Mouse (Mus musculus) kidney, adult 2 months (tissue): Measurements from ENCODE around the gene Rbm24. TPM values are rescaled to one million over a fixed set of nuclear protein-coding genes. Genes with fewer than 3 reads are reported as not detected.

ENCODE experiments used
- DNase-seq: peaks from one replicate; pipeline ENCODE4 v3.0.0; 2021
- H3K27ac ChIP-seq: fragments of 200-500 bp; 2 replicates; pipeline ENCODE4 v1.5.1; 2012; ENCODE audit warnings: low read depth, low read length, control low read depth, inconsistent platforms; ENCODE audit not compliant: insufficient read depth
- H3K27me3 ChIP-seq: fragments of 200-500 bp; replicated peaks from 2 replicates; pipeline ENCODE4 v1.6.1; 2012; ENCODE audit warnings: mild to moderate bottlenecking, moderate library complexity, low read length, inconsistent platforms; ENCODE audit not compliant: control insufficient read depth, insufficient read depth
- H3K36me3 ChIP-seq: fragments of 200-500 bp; 2 replicates; pipeline ENCODE4 v1.6.1; 2012; ENCODE audit warnings: mild to moderate bottlenecking, moderate library complexity, low read length, inconsistent platforms; ENCODE audit not compliant: control insufficient read depth, insufficient read depth
- H3K4me1 ChIP-seq: fragments of 200-500 bp; 2 replicates; pipeline ENCODE4 v1.6.1; 2011; ENCODE audit warnings: low read length; ENCODE audit not compliant: control insufficient read depth, insufficient read depth
- H3K4me3 ChIP-seq: fragments of 200-500 bp; 2 replicates; pipeline ENCODE4 v1.5.1; 2011; ENCODE audit warnings: mild to moderate bottlenecking, low read depth, low read length, control low read depth; ENCODE audit not compliant: insufficient read depth
- CTCF ChIP-seq: fragments of 200-500 bp; conservative IDR thresholded peaks from 2 replicates; pipeline ENCODE4 v1.5.1; 2011; ENCODE audit warnings: low read depth, mild to moderate bottlenecking, control low read depth, low read length, moderate library complexity, mixed read lengths; ENCODE audit not compliant: insufficient read depth, insufficient read length
- POLR2A ChIP-seq: fragments of 200-500 bp; IDR thresholded peaks from one replicate; pipeline ENCODE4 v1.6.1; 2011; ENCODE audit warnings: low read depth, low read length, control low read depth
- WGBS: fragments of 180-500 bp; shearing (Covaris S2); methylation state at CpG from one replicate; pipeline ENCODE4 v1.1.7; 2018; 5-methylcytosine and 5-hydroxymethylcytosine counted together
- polyA plus RNA-seq: library from polyadenylated mRNA; depleted of rRNA; stranded (reverse); fragments of >200 nt; gene quantifications from 2 replicates; pipeline ENCODE4 v1.2.3, GENCODE M21; 2012

Rbm24 gene
- polyA plus RNA-seq, 1 experiment = 3.6 TPM

GRCm38 (mm10) chr13:46397235-46397634 is 21.0 kb upstream of the Rbm24 start:
- no peak for TF ChIP-seq POLR2A
- TF ChIP-seq CTCF = no peak
- Histone ChIP-seq H3K36me3 (no peaks in the 10 kb centered on the region), H3K27ac (no peak overlapping the region), H3K4me3 (no peak overlapping the region), H3K27me3 (no peaks in the 10 kb centered on the region), H3K4me1 (no peaks in the 10 kb centered on the region)
- no peak for DNase-seq
- 80% methylated on average over 3 of the region's 3 CpGs for WGBS

DNA sequence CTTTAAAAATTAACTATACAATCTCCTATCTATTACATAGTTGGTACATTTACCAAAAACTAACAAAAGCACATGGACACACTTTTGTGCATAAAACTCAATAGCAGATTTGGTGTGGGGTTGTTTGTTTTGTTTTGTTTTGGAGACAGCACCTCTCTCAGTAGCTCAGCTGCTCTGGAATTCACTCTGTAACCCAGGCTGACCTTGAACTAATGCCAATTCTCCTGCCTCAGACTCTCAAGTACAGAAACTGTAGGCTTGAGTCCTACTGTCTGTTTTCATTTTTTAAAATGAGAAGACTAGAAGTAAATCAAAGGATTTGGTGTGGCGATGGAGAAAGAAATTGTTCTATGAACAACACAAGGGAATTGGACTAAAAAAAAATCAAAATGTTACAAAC is 11.1 kb upstream of the Rbm24 start:
- H3K27me3 ChIP-seq = no peaks in the 10 kb centered on the region
- WGBS = 82% methylated on average over 1 of the region's 1 CpGs
- H3K36me3 ChIP-seq = no peaks in the 10 kb centered on the region
- no peaks in the 10 kb centered on the region for H3K4me1 ChIP-seq
- no peak for DNase-seq
- H3K27ac ChIP-seq = no peak overlapping the region
- no peak overlapping the region for H3K4me3 ChIP-seq
- TF ChIP-seq CTCF = no peak
- TF ChIP-seq POLR2A = no peak

GRCm38 (mm10) chr13:46412247-46412646 is 6.0 kb upstream of the Rbm24 start:
- Histone ChIP-seq H3K36me3 (no peaks in the 10 kb centered on the region), H3K27ac (no peak overlapping the region), H3K27me3 (no peaks in the 10 kb centered on the region), H3K4me3 (no peak overlapping the region), H3K4me1 (no peaks in the 10 kb centered on the region)
- DNase-seq = no peak
- TF ChIP-seq CTCF (no peak), POLR2A (no peak)

GRCm38 (mm10) chr13:46413588-46413987 is 4.6 kb upstream of the Rbm24 start:
- H3K4me3 ChIP-seq = no peak overlapping the region
- no peaks in the 10 kb centered on the region for H3K36me3 ChIP-seq
- 46% methylated on average over 10 of the region's 10 CpGs for WGBS
- no peaks in the 10 kb centered on the region; the same call in none of the 2 replicates for H3K27me3 ChIP-seq
- no peak for DNase-seq
- TF ChIP-seq CTCF (no peak), POLR2A (no peak)
- H3K4me1 ChIP-seq = no peaks in the 10 kb centered on the region
- no peak overlapping the region for H3K27ac ChIP-seq

GRCm38 (mm10) chr13:46414050-46414449 is 4.2 kb upstream of the Rbm24 start:
- 77% methylated on average over 8 of the region's 8 CpGs for WGBS
- no peak for TF ChIP-seq POLR2A
- TF ChIP-seq CTCF = no peak
- no peaks in the 10 kb centered on the region for H3K4me1 ChIP-seq
- H3K27ac ChIP-seq = no peak overlapping the region
- H3K4me3 ChIP-seq = no peak overlapping the region
- DNase-seq = no peak
- H3K36me3 ChIP-seq = no peaks in the 10 kb centered on the region
- H3K27me3 ChIP-seq = no peaks in the 10 kb centered on the region; the same call in none of the 2 replicates

- no peak for TF ChIP-seq CTCF
- TF ChIP-seq POLR2A = no peak
- WGBS = 93% methylated on average over 8 of the region's 8 CpGs
- Histone ChIP-seq H3K27me3 (no peaks in the 10 kb centered on the region; the same call in none of the 2 replicates), H3K36me3 (no peaks in the 10 kb centered on the region), H3K4me3 (no peak overlapping the region), H3K27ac (no peak overlapping the region), H3K4me1 (no peaks in the 10 kb centered on the region)
- DNase-seq = no peak
Observed at GRCm38 (mm10) chr13:46416021-46416420, 2.2 kb upstream of the Rbm24 start.

DNA sequence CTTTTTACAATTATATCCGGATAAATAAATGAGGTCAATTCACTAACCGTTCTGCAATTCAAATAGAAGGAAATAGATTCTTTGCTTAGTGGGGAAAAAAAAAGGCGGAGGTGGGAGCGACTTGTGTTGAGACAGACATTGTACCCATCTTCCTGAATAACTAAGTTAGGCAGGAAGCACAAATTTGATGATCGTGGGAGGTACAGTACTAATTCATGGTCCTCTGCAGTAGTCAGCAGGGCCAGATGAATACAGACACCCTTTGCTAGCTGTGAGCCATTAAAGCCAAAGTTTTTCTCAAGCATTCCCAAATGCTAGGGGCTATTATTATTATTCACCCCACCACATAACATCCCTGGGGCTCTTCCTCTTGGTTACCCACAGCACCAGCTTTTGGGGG is 640 bp upstream of the Rbm24 start:
- WGBS = 81% methylated on average over 5 of the region's 5 CpGs
- no peak overlapping the region for H3K4me3 ChIP-seq
- TF ChIP-seq POLR2A (no peak), CTCF (no peak)
- H3K36me3 ChIP-seq = no peaks in the 10 kb centered on the region
- no peaks in the 10 kb centered on the region for H3K4me1 ChIP-seq
- H3K27ac ChIP-seq = no peak overlapping the region
- no peaks in the 10 kb centered on the region; the same call in none of the 2 replicates for H3K27me3 ChIP-seq
- DNase-seq = no peak
